ENCODE assay signal across 20 mouse cellular contexts in genomic region chr10:96123885-96124284, GRCm38 (mm10). TPM values are rescaled to one million over a fixed set of nuclear protein-coding genes. Genes with fewer than 3 reads are reported as not detected.
"Had no signal": no experiment of that assay in that cellular context is flagged by ENCODE, and none has a peak within 500 bp of the region (broad histone marks: within the 10 kb centered on the region; RNA-seq: fewer than 3 reads in every experiment).

No protein-coding gene starts in this region.

- H3K4me3 ChIP-seq: limb, embryonic 15.5 days; liver, embryonic 12.5 days; lung, embryonic 15.5 days; midbrain, embryonic 15.5 days had no signal

- ATAC-seq: midbrain, embryonic 15.5 days had no signal

- H3K27ac ChIP-seq: kidney, postnatal 0 days; limb, embryonic 15.5 days; liver, embryonic 12.5 days; lung, embryonic 15.5 days; midbrain, embryonic 15.5 days had no signal

- H3K4me1 ChIP-seq: lung, embryonic 15.5 days; midbrain, embryonic 15.5 days had no signal

- H3K9ac ChIP-seq: limb, embryonic 15.5 days; liver, embryonic 12.5 days; lung, embryonic 15.5 days; midbrain, embryonic 15.5 days had no signal

- H3K36me3 ChIP-seq: limb, embryonic 15.5 days; liver, embryonic 12.5 days; lung, embryonic 15.5 days; midbrain, embryonic 15.5 days had no signal

- DNase-seq: kidney, adult 11 months; kidney, adult 9 months; thymus, adult 18-20 months; thymus, postnatal 25 days had no signal

- H3K27me3 ChIP-seq: limb, embryonic 15.5 days; liver, embryonic 12.5 days; lung, embryonic 15.5 days; midbrain, embryonic 15.5 days had no signal

- H3K9me3 ChIP-seq: limb, embryonic 15.5 days; liver, embryonic 12.5 days; lung, embryonic 15.5 days; midbrain, embryonic 15.5 days had no signal

RNA-seq across cellular contexts. Expression of gene Gm5426, which starts 12.5 kb away (rescaled TPM):
- total RNA-seq: layer of hippocampus, adult 8-10 months; layer of hippocampus, postnatal 14 days; left cerebral cortex, adult 18-20 months; left cerebral cortex, postnatal 10 days had no signal
- polyA plus RNA-seq: kidney, postnatal 0 days; large intestine, adult 2 months; limb, embryonic 11.5 days; limb, embryonic 15.5 days; liver, embryonic 12.5 days; liver, embryonic 16.5 days; lung, embryonic 15.5 days; midbrain, embryonic 11.5 days; midbrain, embryonic 15.5 days; neural tube, embryonic 14.5 days; stomach, embryonic 14.5 days; urinary bladder, adult 2 months had no signal
